Mouse (Mus musculus) central nervous system, embryonic 18 days (tissue): ENCODE results near the gene Slc25a18. TPM values are rescaled to one million over a fixed set of nuclear protein-coding genes. Genes with fewer than 3 reads are reported as not detected.

ENCODE experiments used
- polyA plus RNA-seq: library from polyadenylated mRNA; depleted of rRNA; stranded (reverse); fragments of >200 nt; gene quantifications from 2 replicates; pipeline ENCODE4 v1.2.3, GENCODE M21; 2012; rRNA removed

Gene Slc25a18
- 16.4 and 21.1 TPM in 2 replicates for polyA plus RNA-seq

GRCm38 (mm10) chr6:120773149-120773628, at the start of gene Slc25a18:
Slc25a18 (plus strand) TSS chr6:120773578.

GRCm38 (mm10) chr6:120822307-120822928, 49.0 kb downstream of the Slc25a18 start, which contains the start of gene Atp6v1e1:
Atp6v1e1 (minus strand) TSS chr6:120822793.

GRCm38 (mm10) chr6:120835474-120836374, 62.3 kb downstream of the Slc25a18 start, which contains the start of gene Bcl2l13:
Bcl2l13 (plus strand) TSS chr6:120836212.

Other genes starting within 250 kb of the Slc25a18 start
- gene Hdhd5, start 242.3 kb upstream of the Slc25a18 start, polyA plus RNA-seq: 27.3 and 30.2 TPM in 2 replicates
- gene Cecr2, start 107.2 kb upstream of the Slc25a18 start, polyA plus RNA-seq: 3.0 and 3.7 TPM in 2 replicates
- gene Atp6v1e1, start 49.2 kb downstream of the Slc25a18 start, polyA plus RNA-seq: 240 and 254 TPM in 2 replicates
- gene Bcl2l13, start 62.6 kb downstream of the Slc25a18 start, polyA plus RNA-seq: 23.2 and 23.3 TPM in 2 replicates
- 32.5 and 34.3 TPM in 2 replicates for gene Bid, start 143.3 kb downstream of the Slc25a18 start, polyA plus RNA-seq